Mouse (Mus musculus): Measurements from ENCODE around the gene Hamp2. TPM values are rescaled to one million over a fixed set of nuclear protein-coding genes. Genes with fewer than 3 reads are reported as not detected.
"Not testable (repeated sequence)": the region's sequence is repeated elsewhere in the genome, so short reads cannot be mapped to it uniquely, and the experiment has no call there.

Gene Hamp2
- polyA plus RNA-seq, 2 experiments, result 0.55 TPM; not detected in 1

DNA sequence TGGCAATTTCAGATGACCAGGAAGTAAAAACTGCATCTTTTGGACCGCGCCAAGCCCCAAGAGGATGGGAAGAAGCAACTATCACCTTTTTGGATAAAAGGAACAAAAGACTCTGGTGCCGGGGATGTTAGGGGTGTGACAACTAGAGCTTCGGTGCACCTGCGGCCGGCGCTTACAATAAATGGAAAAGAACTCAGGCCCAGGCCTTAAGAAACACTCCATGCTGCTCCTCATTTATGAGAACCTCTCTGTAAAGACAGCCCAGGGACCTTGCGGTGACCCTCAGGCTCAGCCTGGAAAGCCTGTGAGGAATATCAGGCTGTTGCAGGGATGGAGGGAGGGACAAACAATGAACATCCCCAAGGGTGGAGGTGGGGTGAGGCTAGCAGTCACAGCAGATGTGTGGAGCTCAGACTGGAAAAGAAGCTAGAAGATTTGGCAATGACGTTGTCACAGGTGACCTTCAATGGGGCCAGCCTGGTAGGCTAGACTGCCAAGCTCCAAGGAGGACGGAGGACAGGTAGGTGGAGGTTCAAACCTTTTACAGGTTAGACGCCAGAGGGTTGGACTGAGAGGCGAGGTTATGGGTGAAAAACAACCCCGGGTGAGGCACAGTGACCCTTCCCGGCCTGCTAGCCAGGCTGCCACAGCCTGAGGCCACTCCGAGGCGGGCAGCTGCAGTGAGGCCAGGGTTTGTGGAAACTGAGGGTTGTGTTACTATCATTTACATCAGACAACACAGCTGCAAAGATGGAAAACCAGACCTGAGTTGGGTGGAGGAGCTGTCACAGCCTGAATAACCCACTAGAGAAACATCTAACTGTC, 28.2 kb upstream of the Hamp2 start:
- H3K27me3 ChIP-seq (ENCODE audit: control insufficient read depth, insufficient read depth, low read length), result no peaks in the 10 kb centered on the region
- peaks cover 63% of the 10 kb centered on the region for H3K36me3 ChIP-seq (ENCODE audit: control insufficient read depth, insufficient read depth, low read length)
- ATAC-seq (ENCODE audit: low FRiP score, low read depth), result no peak
- no peak overlapping the region for H3K4me2 ChIP-seq (replicated peaks; ENCODE audit: low read depth, low read length, severe bottlenecking)
- DNase-seq (ENCODE audit: low spot score), result no peak
- H3K9me3 ChIP-seq (ENCODE audit: control insufficient read depth, low read length), result no peaks in the 10 kb centered on the region
- no peak overlapping the region for H3K27ac ChIP-seq (replicated peaks; ENCODE audit: low read depth, low read length)
- H3K4me3 ChIP-seq (replicated peaks; ENCODE audit: low read length), result no peak overlapping the region
- peaks cover 7% of the 10 kb centered on the region; the same call in 1 of the 2 replicates for H3K4me1 ChIP-seq (ENCODE audit: control insufficient read depth, insufficient read depth, low read length)
- no peak overlapping the region for H3K9ac ChIP-seq (ENCODE audit: low read depth, low read length, severe bottlenecking)
- 90% methylated on average over 16 of the region's 16 CpGs for WGBS
- no peak for TF ChIP-seq POLR2A (IDR thresholded peaks at IDR 0.05; ENCODE audit: borderline replicate concordance, extremely low read depth, insufficient read depth, insufficient read length)

DNA sequence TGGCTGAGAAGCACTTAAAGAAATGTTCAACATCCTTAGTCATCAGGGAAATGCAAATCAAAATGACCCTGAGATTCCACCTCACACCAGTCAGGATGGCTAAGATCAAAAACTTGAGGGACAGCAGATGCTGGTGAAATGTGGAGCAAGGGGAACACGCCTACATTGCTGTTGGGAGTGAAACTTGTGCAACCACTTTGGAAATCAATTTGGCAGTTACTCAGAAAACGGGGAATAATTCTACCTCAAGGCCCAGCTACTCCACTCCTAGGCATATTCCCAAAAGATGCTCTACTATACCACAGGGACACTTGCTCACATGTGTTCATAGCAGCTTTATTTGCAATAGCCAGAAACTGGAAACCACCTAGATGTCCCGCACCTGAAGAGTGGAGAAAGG, 25.4 kb upstream of the Hamp2 start:
- not testable (repeated sequence) for H3K27ac ChIP-seq (replicated peaks; ENCODE audit: low read depth, low read length); H3K9ac ChIP-seq (ENCODE audit: low read depth, low read length, severe bottlenecking); ATAC-seq (ENCODE audit: low FRiP score, low read depth); H3K27me3 ChIP-seq (ENCODE audit: control insufficient read depth, insufficient read depth, low read length); DNase-seq (ENCODE audit: low spot score); H3K4me1 ChIP-seq (ENCODE audit: control insufficient read depth, insufficient read depth, low read length); H3K4me2 ChIP-seq (replicated peaks; ENCODE audit: low read depth, low read length, severe bottlenecking); H3K4me3 ChIP-seq (replicated peaks; ENCODE audit: low read length); H3K9me3 ChIP-seq (ENCODE audit: control insufficient read depth, low read length)
- whole genome bisulfite sequencing, result 90% methylated on average over 3 of the region's 3 CpGs
- H3K36me3 ChIP-seq (ENCODE audit: control insufficient read depth, insufficient read depth, low read length), result peaks cover 73% of the 10 kb centered on the region

DNA sequence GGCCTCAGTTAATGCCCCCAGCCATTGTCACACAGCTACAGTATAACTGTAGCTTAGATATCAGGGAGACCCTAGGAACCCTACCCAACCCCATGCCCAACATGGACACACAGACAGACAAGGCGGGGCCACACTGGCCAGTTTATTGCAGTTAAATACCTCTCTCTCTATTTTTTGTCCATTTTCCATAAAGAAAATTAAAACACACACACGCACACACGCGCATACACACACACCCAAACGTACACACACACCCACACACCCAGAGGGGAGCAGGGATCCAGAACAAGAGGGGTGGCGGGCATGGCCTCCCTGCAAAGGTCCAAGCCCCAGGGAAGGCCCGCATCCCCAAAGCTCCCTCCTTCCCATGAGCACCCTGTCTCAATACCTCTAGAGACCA, 21.4 kb upstream of the Hamp2 start:
- ATAC-seq (ENCODE audit: low FRiP score, low read depth), result no peak
- 93% methylated on average over 7 of the region's 7 CpGs for WGBS

GRCm38 (mm10) chr7:30945466-30945865, 21.0 kb upstream of the Hamp2 start:
- not testable (repeated sequence) for H3K4me1 ChIP-seq (ENCODE audit: control insufficient read depth, insufficient read depth, low read length); ATAC-seq (ENCODE audit: low FRiP score, low read depth); H3K27me3 ChIP-seq (ENCODE audit: control insufficient read depth, insufficient read depth, low read length); DNase-seq (ENCODE audit: low spot score); H3K4me2 ChIP-seq (replicated peaks; ENCODE audit: low read depth, low read length, severe bottlenecking); H3K4me3 ChIP-seq (replicated peaks; ENCODE audit: low read length); H3K9ac ChIP-seq (ENCODE audit: low read depth, low read length, severe bottlenecking); H3K27ac ChIP-seq (replicated peaks; ENCODE audit: low read depth, low read length); H3K9me3 ChIP-seq (ENCODE audit: control insufficient read depth, low read length)
- peaks cover 29% of the 10 kb centered on the region for H3K36me3 ChIP-seq (ENCODE audit: control insufficient read depth, insufficient read depth, low read length)
- WGBS, result 88% methylated on average over 7 of the region's 7 CpGs

More for the DNA sequence above, 21.4 kb upstream of the Hamp2 start:
- Histone ChIP-seq H3K4me1 (ENCODE audit: control insufficient read depth, insufficient read depth, low read length) (no peaks in the 10 kb centered on the region), H3K36me3 (ENCODE audit: control insufficient read depth, insufficient read depth, low read length) (peaks cover 33% of the 10 kb centered on the region), H3K27me3 (ENCODE audit: control insufficient read depth, insufficient read depth, low read length) (no peaks in the 10 kb centered on the region), H3K9ac (ENCODE audit: low read depth, low read length, severe bottlenecking) (no peak overlapping the region), H3K4me3 (replicated peaks; ENCODE audit: low read length) (no peak overlapping the region), H3K4me2 (replicated peaks; ENCODE audit: low read depth, low read length, severe bottlenecking) (no peak overlapping the region), H3K9me3 (ENCODE audit: control insufficient read depth, low read length) (no peaks in the 10 kb centered on the region), H3K27ac (replicated peaks; ENCODE audit: low read depth, low read length) (no peak overlapping the region)
- no peak for DNase-seq (ENCODE audit: low spot score)
- no peak for TF ChIP-seq POLR2A (IDR thresholded peaks at IDR 0.05; ENCODE audit: borderline replicate concordance, extremely low read depth, insufficient read depth, insufficient read length)

- H3K27ac ChIP-seq (replicated peaks; ENCODE audit: low read depth, low read length); H3K4me1 ChIP-seq (ENCODE audit: control insufficient read depth, insufficient read depth, low read length); DNase-seq (ENCODE audit: low spot score); H3K4me2 ChIP-seq (replicated peaks; ENCODE audit: low read depth, low read length, severe bottlenecking); H3K9ac ChIP-seq (ENCODE audit: low read depth, low read length, severe bottlenecking); H3K9me3 ChIP-seq (ENCODE audit: control insufficient read depth, low read length); H3K4me3 ChIP-seq (replicated peaks; ENCODE audit: low read length); H3K27me3 ChIP-seq (ENCODE audit: control insufficient read depth, insufficient read depth, low read length); ATAC-seq (ENCODE audit: low FRiP score, low read depth): not testable (repeated sequence)
- H3K36me3 ChIP-seq (ENCODE audit: control insufficient read depth, insufficient read depth, low read length), result peaks cover 23% of the 10 kb centered on the region
- 63% methylated on average over 2 of the region's 2 CpGs for WGBS
These were observed 20.2 kb upstream of the Hamp2 start for GRCm38 (mm10) chr7:30944706-30945105.

Measured in limb, embryonic 14.5 days (tissue).